Mouse (Mus musculus): ENCODE measurements around the gene Ankrd33. TPM values are rescaled to one million over a fixed set of nuclear protein-coding genes. Genes with fewer than 3 reads are reported as not detected.

Ankrd33 gene
- polyA plus RNA-seq (2012; ENCODE audit: low replicate concordance) = not detected in 2 replicates

DNA sequence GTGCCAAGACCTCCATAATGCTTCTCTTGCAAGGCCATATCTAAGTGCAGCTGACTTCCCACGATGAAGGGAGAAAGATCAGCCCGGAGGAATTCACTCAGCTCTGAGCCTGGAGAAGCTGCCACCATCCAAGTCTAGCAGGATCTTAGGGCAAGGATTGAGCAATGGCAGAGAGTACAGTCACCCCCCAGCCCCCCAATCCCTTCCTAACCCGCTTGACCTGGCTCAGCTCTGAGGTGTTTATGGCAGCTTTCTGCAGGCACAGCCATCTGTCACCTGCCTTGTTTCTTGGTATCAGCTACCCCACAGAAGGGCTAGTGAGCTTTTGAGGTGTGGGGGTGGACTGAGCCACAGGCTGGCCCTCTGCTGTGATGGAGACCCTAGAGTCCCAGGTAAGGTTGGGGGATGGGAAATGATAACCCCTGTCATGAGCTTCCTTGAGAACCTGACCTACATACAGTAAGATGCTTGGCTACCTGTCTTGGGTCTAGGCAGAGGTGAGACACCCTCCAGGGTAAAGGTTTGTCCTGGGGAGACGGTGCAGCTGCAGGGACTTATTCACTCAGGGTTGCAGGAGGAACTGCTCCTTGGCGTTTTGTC lies at the start of gene Ankrd33:
Gene Ankrd33 (plus strand): TSS at position 245 of the 600 bp plus-strand sequence.

DNA sequence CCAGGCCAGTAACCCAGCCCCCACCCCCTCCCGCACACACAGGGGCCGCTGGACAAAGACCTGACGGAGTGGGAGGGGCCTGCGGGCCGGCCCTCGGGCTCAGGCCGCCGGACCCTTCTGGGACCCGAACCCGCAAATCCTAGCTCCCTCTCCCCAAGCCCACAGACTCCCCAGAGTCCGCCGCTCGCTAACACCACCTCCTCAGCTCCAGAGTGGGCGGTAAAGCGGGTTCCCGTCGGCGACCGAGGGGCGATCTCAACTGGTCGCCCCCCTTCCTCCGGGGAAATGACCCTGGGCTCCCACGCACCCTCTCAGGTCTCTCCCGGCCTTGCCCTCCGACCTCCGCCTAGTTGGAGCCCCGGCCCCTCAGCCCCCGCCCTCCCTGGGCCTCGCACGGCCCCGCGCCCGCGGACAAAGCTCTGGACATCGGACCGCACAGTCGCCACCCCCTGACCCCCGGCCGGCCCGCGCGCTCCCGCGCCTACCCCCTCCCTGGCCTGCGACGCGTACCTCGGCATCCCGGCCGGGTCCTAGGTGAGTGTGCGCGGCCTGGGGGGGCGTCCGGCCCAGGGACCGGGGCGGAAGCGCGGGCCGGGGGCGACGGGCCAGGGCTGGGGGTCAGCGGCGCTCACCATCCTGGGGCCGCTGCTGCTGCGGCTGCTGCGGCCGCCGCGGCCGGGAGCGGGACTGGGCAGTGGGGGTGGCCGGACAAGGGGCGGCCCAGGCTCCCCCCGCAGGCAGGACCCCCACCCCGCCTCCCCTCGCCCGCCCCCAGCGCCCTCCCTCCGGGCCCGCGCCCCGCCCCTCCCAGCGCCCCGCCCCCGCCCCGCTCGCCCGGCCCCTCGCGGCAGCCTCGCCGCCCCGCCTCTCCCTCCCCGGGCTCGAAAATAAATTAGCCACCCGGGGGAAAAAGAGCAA lies 37.5 kb upstream of the Ankrd33 start, which contains the start of gene Fignl2:
Gene Fignl2 (minus strand): TSS at position 755 of the 918 bp plus-strand sequence.

DNA sequence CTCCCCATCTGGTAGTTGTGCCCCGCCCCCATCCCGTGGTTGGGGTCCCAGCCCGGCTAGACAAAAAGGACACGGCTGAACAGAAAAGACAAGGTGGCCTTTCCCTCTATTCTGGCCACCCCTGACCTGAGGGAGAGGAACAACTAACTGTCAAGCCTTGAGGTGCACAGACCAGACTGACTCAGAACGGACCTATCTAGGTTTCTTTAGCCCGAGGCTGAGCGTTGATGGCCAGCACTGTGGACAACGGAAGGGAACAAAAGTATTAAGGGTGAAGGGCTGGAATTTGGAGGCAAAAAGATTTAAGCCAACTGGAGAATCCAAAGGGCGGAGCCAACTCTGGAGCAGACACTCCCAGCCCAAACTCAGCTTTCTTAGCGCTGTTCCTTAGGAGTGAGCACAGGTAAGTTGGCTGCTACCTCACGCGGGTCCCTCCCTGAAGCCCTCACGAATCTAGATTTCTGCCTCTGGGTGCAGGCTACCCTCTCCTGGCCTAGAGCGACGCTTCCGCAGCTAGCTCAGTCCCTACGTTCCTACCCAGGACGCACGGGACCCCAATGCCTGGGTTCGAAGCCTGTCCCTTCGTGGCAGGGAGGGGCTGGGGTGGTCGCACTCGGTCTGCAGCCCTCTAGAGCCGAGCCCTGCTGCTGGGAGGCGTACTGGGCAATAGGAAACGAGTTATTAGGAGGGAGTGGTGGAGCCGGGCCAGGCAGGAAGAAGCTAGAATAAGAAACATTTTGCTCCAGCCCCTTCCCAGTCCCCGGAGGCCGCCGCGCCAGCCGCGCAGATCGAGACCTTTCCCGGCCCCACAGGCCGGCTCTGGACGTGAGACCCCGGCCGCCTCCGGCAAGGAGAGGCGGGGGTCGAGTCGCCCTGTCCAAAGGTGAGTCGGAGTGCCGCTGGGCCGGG lies 12.9 kb downstream of the Ankrd33 start, which contains the start of gene Acvrl1:
Gene Acvrl1 (plus strand): TSS at position 342 of the 909 bp plus-strand sequence.

Other genes starting within 250 kb of the Ankrd33 start
- 0.19 TPM in 1 of 2 replicates, not detected in the other for gene Scn8a, start 245.9 kb upstream of the Ankrd33 start, polyA plus RNA-seq (2012; ENCODE audit: low replicate concordance)
- not detected in 2 replicates for gene Gm47841, start 68.4 kb upstream of the Ankrd33 start, polyA plus RNA-seq (2012; ENCODE audit: low replicate concordance)
- 0.31 and 0.45 TPM in 2 replicates for gene Fignl2, start 37.2 kb upstream of the Ankrd33 start, polyA plus RNA-seq (2012; ENCODE audit: low replicate concordance)
- 2.6 and 4.8 TPM in 2 replicates for gene Acvrl1, start 12.8 kb downstream of the Ankrd33 start, polyA plus RNA-seq (2012; ENCODE audit: low replicate concordance)
- gene Acvr1b, start 58.3 kb downstream of the Ankrd33 start, polyA plus RNA-seq (2012; ENCODE audit: low replicate concordance) = 2.2 and 3.4 TPM in 2 replicates
- gene Grasp, start 108.4 kb downstream of the Ankrd33 start, polyA plus RNA-seq (2012; ENCODE audit: low replicate concordance) = 1.2 and 3.3 TPM in 2 replicates
- gene Nr4a1, start 138.5 kb downstream of the Ankrd33 start, polyA plus RNA-seq (2012; ENCODE audit: low replicate concordance) = 10.4 and 12.2 TPM in 2 replicates
- 29.8 and 32.9 TPM in 2 replicates for gene Atg101, start 168.5 kb downstream of the Ankrd33 start, polyA plus RNA-seq (2012; ENCODE audit: low replicate concordance)
- not detected in 2 replicates for gene 6030408B16Rik, start 177.5 kb downstream of the Ankrd33 start, polyA plus RNA-seq (2012; ENCODE audit: low replicate concordance)

All from leukemia stem cell, adult 10-12 weeks (primary cell).